Mouse (Mus musculus): ENCODE results near the gene Fignl1.

Gene Fignl1

DNA sequence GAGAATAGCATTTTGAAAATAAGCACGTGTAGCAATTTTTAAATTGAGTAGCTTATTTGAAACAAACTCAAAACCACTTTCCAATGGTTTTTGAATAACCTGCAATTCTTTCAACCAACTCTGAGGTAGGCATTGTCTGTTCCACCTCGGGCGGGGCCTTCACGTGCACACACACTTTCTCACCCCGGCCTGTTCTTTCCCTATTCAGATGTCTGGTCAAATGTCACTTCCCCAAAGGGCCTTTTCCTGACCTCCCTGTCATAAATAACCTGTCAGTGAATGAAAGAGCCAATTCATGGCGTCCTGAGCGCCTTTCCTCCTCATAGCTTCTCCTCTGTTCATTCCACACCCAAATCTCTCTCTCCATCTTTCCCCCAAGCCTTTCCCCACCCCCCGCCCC is 24.3 kb upstream of the Fignl1 start:
- intact Hi-C loops (cut with DNase I), result no loop called here

GRCm38 (mm10) chr11:11832755-11833084 is 24.0 kb upstream of the Fignl1 start:
- intact Hi-C loops (cut with DNase I), result no loop called here

GRCm38 (mm10) chr11:11831940-11832754 is 23.4 kb upstream of the Fignl1 start:
- intact Hi-C loops (cut with DNase I), result no loop called here

GRCm38 (mm10) chr11:11831526-11831925 is 22.8 kb upstream of the Fignl1 start:
- intact Hi-C loops (cut with DNase I), result no loop called here

GRCm38 (mm10) chr11:11830884-11831495 is 22.2 kb upstream of the Fignl1 start:
- intact Hi-C loops (cut with DNase I), result no loop called here

DNA sequence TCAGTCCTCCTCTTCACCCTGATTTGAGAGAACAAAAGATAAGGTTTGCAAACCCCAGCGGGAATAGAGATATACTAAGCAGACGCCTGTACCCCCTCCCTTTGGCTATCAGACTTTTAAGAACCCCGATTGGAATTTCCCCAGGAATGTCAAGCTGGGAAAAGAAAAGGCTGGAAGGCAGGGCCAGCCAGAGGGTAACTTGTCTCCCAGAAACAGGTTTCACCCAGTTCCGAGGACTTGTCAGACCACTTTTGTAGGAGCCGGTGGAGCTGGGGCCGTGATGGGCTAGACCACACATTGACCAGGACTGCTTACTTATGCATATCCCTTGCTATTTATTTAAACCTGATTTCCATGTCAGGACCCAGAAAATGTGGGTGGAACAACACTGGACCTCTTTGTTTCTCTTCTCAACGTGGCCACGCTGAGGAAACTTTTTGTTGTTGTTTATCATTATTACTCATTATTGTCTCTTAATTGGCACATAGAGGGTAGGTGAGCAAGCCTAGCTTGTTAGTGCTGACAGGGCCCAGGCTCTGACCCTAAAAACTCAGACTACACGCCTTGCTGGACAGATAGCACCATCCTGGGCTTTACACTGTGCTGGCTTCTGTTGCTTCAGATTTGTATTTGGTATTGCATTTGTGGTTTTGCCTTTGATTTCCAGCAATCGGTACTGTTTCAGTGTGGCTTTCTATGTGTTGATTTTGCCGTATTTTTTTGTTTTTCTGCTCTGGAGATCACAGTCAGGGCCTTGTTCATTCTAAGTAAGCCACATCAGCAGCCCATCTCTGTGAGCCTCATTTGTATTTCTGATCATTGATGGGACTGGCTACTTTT is 20.6 kb upstream of the Fignl1 start:
- intact Hi-C loops (cut with DNase I), result no loop called here

GRCm38 (mm10) chr11:11828761-11829160 is 20.0 kb upstream of the Fignl1 start:
- intact Hi-C loops (cut with DNase I), result no loop called here

- intact Hi-C loops (cut with DNase I), result no loop called here
These were observed 19.5 kb upstream of the Fignl1 start for GRCm38 (mm10) chr11:11828251-11828650.

- intact Hi-C loops (cut with DNase I), result no loop called here
These were observed 17.7 kb upstream of the Fignl1 start for GRCm38 (mm10) chr11:11826475-11826874.

DNA sequence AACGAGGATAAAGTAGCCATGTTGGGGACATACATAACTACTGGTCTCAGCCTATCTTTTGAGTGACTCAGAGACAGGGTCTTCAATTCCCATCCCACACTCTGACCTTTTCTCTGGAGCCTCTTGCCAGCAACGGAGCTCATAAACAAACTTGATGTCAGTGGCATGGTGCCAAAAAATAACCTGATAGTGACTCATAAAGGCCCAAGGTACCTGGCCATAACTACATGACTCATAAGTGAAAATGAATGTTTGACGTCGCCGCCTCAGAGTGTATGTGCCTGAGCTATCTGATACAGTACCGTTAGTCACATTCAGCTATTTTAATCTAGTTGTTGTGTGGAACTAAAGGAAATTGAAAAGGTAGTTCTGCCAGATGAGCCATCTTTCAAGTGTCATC is 16.9 kb upstream of the Fignl1 start:
- intact Hi-C loops (cut with DNase I), result no loop called here

GRCm38 (mm10) chr11:11824970-11825635 is 16.3 kb upstream of the Fignl1 start:
- intact Hi-C loops (cut with DNase I), result loop anchor here (5.0 kb wide), 1 partner anchor 212 kb away; the partner anchor contains the start of gene Grb10

- intact Hi-C loops (cut with DNase I), result loop anchor here (5.0 kb wide), 1 partner anchor 213 kb away; the partner anchor contains the start of gene Grb10
These were observed 15.5 kb upstream of the Fignl1 start for GRCm38 (mm10) chr11:11823980-11824911.

DNA sequence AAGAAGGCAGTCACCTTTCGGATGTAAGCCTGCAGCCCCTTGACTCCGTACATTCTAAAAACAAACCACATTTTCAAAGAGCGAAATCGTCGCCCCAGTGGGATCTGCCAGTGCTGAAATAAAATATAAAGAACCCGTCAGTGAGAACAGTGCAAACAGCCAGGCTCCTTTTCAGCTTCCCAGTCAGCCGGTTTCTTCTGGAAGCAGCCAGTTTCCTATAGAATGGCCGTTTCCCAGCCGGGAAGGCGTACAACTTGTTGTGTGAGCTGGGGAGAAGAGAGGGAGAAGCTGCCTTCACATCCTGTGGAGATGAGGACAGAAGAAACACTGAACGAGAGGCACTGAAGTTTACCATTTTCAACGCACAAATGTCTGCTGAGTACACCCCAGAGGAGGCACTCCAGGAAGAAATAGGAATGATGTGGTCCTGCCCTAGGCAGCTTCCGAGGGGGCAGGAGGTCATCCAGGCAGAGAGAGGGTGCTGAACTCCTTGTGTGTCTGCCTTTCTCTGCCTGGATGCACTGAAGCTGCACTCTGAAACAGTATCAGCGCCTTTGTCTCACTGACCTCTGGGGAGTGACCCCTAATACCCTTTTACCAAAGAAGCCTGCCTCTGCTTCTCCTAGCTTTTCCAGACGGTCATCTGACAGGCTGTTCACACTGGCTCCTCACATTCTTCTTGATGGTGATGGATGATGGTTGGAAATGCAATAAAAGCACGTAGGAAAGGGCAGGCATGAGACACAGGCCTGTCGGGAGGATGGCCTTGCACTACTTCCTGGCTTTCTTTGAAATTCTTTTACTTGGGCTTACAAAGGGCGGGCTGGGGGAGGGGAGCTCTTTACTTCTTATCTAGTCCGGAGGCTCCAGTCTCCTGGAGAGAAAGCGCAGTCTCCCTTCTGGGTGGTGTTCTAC is 13.7 kb upstream of the Fignl1 start:
- intact Hi-C loops (cut with DNase I), result loop anchor here (5.0 kb wide), 1 partner anchor 215 kb away; the partner anchor contains the start of gene Grb10

DNA sequence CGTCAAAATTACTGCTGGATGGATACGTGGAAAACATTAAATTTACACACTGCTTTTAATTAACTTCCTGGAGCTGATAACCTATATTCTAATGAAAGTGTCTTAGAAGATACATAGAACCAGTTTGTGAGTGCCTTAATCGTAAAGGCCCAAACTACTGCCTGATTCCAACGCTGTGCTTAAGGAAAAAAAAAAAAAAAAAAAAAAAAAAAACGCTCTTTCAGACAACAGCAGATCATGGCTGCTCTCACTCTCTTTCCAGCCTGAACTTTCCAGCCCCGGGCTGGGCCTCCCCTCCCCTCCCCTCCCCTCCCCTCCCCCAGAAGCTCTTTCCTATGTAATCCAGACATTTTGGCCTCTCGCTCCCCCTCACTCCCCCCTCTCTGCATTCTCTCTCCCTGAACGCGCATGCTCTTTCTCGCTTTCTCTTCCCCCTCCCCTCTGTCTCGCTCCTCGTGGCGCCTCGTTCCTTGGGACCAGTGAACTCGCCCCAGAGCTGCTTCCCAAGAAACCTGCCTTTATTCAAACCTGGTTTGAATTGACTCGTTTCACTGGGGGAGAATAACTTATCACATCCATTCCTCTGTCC is 12.7 kb upstream of the Fignl1 start:
- intact Hi-C loops (cut with DNase I), result loop anchor here (2.0 to 5.0 kb wide), 2 partner anchors 151 to 216 kb away; partner anchors contain the start of gene Grb10

DNA sequence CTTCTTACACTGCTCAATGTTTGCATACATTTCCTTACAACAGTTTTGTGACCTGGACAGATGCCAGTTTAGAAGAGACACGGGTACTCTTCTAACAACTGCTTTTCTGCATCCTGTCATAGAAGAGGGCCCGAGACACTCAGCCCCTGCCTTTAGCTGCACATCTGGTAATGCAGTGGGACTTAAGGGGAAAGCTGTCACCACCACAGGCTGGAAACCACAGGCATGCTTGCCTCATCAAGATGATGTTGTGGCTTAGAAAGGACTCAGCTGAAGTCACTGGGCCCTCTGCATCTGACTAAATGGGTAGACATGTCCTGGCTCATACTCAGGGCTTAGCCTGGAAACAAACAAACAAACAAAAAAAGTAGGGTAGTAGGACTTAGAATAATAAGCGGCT is 12.0 kb upstream of the Fignl1 start:
- intact Hi-C loops (cut with DNase I), result loop anchor here (2.0 to 5.0 kb wide), 2 partner anchors 152 to 217 kb away; partner anchors contain the start of gene Grb10

DNA sequence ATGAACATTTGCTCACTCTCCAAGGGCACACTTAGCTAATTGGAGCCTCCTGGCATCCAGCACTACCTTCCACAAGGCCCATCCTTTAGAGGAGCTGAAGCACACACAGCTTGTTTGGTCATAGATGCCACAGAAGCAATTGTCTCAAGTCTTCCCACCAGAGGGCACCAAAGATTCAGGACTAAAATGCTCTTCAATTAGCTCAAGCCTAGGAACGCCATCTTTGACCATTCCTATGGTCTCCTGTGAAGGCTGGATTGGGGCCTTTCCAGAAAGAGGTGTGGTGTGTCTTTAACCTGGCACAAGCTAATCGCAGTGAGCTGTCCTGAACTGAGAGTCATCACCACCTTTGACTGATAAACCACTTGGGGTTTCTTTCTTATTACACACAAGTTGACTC is 11.5 kb upstream of the Fignl1 start:
- intact Hi-C loops (cut with DNase I), result loop anchor here (2.0 to 5.0 kb wide), 2 partner anchors 153 to 217 kb away; partner anchors contain the start of gene Grb10

GRCm38 (mm10) chr11:11819206-11819605 is 10.4 kb upstream of the Fignl1 start:
- intact Hi-C loops (cut with DNase I), result loop anchor here (10.0 kb wide), 1 partner anchor 536 kb away; no protein-coding TSS in a partner anchor

DNA sequence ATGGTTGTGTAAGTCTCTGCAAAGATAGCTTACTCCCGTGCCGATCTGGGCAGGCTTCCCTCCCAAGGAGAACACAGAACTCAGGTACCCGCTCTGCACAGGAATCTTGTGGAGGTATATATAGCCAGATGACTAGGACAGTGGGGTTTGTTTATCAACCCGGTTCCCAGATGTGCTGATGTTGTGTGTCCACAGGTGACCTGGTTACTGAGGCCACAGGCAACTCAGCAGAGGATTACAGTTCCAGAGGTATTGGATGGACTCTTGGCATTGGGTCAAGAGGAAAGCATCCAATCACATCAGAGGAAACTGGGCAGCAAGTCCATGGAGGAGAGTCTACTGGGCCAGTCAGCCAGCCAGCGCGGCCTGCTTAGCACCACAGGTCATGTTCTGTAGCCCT is 10.0 kb upstream of the Fignl1 start:
- intact Hi-C loops (cut with DNase I), result loop anchor here (10.0 kb wide), 1 partner anchor 536 kb away; no protein-coding TSS in a partner anchor
